Mouse (Mus musculus): ENCODE results near the gene Pmm1.
"Not testable (repeated sequence)": the region's sequence is repeated elsewhere in the genome, so short reads cannot be mapped to it uniquely, and the experiment has no call there.

Gene Pmm1

GRCm38 (mm10) chr15:81925760-81926445, 34.8 kb downstream of the Pmm1 start, which contains the start of gene Polr3h:
TSS of gene Polr3h (minus strand) at chr15:81926240.
- peak; percentile 93 to 94 for DNase-seq

DNA sequence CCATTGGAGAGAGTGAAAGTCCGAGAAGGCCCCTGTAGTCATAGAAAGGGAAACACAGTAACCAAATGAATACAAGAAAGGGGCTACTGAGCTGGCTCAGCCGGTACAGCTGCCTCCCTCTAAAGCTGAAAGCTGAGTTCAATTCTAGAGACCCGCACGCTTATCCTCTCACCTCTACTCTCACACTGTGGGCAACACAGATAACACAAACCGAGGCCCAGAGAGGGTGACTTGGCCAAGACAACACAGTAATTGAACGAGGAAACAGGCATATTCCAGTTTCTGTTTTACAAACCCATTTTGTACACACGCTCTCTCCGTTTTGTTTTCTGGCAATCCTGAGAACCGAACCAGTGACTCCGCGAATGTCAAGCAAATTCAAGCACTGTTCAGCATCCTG, 35.8 kb downstream of the Pmm1 start:
- no peak for DNase-seq

DNA sequence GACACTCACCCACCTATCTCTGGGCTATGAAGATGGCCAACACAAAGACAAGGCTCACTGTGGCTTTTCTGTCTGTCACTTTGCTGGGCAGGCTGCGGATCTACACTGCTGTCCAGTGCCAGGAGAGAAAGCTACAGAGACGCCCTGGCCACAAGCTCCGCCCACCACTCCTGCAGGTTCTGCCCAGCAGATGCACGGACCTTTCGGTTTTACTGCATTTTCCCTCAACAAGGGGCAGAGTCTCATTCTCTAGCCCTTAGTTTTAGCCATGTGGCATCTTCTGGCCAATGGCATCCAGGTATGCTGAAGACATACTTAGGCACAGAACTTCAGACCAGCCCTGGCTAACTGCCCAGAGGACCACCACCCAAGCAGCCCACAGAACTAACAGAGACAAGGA, 39.5 kb downstream of the Pmm1 start:
- DNase-seq = no peak

- no peak for DNase-seq
Measured at GRCm38 (mm10) chr15:81920546-81921217, 40.0 kb downstream of the Pmm1 start.

DNA sequence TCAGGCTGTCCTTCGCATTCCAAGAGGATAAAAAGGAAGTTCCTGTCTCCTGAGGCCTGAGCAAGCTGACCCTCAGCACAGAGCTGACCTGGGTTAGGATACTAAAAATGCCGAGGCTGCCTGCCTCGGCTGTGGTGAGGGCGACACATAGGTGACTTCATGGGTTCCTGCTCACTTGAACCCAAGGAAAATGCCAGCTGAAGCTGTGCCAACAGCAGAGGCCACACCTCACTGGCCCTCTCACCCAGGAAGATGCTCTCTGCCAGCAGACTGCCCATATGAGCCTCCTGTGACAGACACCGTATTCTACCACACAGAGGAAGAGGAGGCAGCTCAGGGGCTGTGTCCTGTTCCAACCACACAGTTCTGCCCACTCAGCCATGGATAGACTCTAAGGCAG, 41.7 kb downstream of the Pmm1 start:
- DNase-seq = no peak

DNA sequence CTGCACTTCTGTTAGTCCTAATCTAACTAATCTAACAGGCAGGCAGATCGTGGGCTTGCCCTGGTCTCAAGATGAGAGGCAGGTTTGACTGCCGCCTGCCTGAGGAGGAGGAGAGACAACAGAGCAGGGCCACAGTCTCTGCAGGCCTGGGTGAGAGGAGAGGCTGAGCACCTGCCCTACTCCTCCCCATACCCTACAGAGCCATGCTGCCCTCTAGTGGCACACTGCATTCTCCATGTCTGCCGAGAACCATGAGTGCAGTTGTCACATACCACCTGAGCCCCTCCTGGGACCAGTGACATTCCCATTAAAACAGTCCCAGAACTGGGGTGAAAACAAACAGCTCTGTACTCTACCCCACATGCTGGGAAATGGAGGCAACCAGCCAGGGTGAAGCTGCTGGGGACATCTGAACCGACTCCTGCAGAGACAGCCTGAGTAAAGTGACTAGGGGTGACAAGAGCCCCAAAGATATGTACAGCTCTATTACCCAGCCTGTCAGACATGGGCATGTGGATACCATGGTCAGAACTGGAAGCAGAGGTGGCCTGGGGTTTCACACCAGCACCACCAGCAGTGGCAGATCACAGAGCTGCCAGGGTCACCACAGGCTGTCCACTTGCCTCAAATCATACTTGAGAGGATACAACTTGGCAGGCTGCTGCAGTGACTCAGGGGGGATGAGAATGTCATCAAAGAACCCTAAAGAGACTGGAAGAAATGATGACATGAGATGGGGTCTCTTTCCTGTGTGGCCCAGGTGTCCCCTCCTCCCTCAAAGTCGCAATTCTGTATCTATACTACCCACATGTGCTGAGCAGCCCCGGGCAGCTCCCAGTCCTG, 42.9 kb downstream of the Pmm1 start:
- peak; percentile 45 to 58 for DNase-seq

DNA sequence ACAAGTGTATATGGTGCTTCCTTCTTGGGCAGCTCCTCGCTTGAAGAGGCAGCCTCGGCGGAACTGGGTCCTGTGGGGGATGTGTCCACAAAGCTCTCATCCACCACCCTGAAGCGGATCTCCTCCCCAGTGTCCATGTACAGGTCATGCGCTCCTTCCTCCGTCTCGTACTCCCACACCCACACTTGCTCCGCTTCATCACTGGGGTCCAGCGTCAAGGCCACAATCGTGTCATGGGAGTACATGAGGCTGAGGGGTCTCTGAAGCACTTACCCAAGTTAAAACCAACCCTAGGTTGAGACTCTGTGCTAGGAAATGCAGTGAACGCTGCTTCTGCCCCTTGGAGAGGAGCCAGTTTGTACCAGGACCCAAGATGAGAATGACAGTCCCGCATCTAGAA, 43.5 kb downstream of the Pmm1 start:
- no peak for DNase-seq

- DNase-seq = no peak
Measured at GRCm38 (mm10) chr15:81915663-81916062, 45.1 kb downstream of the Pmm1 start.

DNA sequence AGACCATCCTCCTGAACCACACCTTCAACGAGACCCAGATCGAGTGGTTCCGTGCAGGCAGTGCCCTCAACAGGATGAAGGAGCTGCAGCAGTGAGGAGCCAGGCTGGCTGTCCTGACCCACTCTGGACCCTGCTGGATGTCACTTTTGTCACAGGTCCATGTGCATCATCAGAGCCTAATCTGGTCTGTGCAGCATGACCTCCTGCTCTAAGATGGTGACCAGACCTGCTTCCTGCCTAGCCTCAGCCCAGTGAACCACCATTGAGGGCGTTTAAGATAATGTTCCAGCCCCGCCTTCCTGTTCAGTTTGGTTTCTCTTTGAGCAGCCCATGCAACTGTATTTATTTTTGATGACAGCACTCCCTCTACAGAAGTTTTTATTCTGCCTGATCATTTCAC, 46.1 kb downstream of the Pmm1 start:
- no peak for DNase-seq

- no peak for DNase-seq
Measured at GRCm38 (mm10) chr15:81912498-81912897, 48.2 kb downstream of the Pmm1 start.

- not testable (repeated sequence) for DNase-seq
Measured at GRCm38 (mm10) chr15:81908767-81909166, 52.0 kb downstream of the Pmm1 start.

DNA sequence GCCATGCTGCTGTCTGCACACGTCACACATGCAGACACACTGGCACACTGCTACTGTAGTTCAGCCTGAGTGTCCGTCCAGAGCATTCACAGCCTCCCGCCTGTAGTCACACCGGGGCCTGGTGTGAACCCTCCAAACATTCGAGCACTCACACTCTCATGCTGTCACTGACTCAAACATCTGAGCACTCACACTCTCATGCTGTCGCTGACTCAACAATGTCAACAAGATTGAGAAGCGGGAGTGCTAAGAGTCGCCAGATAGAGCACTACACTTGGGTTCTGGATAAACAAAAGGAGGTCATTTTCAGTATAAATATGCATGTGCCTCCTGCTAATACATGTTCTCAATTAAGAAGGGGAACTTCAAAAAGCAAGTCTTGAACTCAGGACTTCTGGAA, 52.8 kb downstream of the Pmm1 start:
- no peak for DNase-seq

DNA sequence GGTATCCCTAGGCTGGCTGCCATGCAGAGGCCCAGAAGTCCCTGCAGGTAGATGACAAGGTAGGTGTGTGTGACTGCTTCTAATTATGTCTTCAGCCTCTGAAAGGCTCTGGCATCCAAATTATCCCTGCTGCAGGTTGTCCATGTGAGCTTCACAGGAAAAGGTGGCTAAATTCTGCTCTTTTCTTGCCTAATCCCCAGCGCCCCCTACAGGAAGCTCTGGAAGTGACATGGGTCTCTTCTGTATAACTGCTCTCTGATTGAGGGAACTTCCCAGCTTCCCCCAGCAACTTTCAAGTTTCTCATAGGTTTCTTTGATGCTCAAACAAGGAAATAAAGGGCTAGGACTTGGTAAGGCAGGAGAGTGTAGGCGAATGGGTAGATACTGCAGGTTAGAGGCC, 55.8 kb downstream of the Pmm1 start:
- peak in 1 of 2 experiments; percentile 31 for DNase-seq

Data from thymus, adult 18-20 months (tissue).